Mouse (Mus musculus): Measurements from ENCODE around the gene Mcm2.

Gene Mcm2

DNA sequence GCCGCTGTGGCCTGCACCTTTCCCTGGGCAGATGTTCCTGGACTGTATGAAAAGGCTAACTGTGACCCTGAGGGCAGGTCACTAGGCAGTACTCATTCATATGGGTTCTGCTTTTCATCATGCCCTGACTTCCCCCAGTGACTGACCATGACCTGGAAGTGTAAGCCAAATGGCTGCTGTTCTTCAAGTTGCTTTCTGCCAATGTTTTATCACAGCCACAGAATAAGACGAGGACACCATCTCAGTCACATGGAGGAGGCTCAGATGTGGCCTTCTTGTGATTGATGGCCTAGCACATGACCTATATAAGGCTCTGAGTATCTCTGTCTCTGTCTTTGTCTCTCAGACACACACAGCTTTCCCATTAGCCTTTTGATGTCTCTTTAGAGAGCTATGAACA, 51.0 kb downstream of the Mcm2 start:
- DNase-seq (ENCODE audit: low spot score in 2 of 2) = no peak

DNA sequence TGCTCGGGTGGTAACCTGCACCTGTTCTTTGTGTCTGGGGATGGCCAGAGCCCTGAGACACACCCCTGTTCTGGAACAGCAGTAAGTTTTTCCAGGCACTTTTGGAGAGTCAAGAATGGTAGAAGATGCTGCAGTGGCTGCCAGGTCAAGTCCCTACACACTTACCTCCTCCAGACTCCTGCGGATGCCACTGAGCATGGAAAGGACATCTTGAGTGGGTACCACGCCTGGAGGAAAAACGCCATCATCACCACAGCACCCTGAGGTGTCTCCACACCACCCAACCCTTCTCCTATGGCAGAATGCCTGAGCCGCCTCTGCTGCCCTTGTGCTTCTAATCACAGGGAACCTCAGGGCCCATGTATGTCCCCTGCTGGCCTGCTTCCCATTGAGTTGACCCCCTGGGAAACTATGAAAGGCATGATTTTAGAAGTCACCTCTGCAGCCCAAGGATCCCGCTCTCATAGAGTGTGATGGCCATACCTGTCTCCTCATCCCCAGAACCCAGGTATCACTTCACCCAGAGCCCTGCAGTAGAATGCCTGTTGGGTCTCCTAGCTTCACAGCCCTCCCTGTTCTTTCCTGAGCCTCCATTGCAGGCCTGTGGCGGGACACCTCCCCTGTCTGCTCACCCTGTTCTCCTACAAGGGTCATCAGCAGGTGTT, 53.5 kb downstream of the Mcm2 start:
- DNase-seq (ENCODE audit: low spot score in 2 of 2) = no peak

DNA sequence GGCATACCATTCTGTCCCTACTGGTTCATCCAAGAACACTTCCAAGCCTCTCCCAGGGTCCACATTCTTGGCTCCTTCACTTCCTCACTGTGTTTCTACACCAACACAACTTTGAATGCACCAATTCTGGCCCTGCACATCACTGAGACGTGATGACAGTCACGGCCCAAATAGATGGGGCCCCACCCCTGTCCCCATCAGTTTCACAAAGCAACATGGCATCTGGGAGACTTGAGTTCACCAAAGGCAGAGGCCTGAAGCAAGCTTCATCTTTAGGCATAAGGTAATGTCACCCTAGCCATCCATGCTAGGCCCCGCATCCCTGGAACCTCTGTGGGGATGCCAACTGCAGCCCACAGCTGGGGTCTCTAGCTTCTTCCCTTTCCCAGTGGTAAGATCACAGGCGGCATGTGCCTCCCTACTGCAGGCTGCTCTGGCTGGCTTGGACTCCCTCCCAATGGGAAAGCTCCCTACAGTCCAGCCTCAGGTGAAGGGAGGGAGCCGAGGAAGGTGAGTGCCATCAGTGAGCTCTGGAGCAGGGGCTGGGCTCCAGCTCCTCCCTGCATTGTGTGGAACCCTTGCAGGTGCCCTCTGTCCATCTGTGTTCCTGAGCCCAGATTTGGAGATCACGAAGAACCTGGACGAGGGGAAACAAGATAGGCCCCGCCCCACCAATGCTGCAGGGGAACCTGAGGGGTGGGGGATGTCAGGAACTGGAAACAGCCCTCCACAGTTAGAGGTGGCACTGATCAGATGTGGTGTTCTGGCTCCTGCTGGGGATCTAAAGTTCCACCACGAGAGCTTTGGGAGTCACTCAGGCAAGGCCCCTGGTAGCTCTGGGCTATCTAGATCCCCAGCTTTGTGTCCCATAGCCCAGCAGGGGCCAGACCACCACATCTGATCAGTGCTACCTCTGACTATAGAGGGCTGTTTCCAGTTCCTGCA, 54.5 kb downstream of the Mcm2 start:
- DNase-seq (ENCODE audit: low spot score in 2 of 2) = no peak

DNA sequence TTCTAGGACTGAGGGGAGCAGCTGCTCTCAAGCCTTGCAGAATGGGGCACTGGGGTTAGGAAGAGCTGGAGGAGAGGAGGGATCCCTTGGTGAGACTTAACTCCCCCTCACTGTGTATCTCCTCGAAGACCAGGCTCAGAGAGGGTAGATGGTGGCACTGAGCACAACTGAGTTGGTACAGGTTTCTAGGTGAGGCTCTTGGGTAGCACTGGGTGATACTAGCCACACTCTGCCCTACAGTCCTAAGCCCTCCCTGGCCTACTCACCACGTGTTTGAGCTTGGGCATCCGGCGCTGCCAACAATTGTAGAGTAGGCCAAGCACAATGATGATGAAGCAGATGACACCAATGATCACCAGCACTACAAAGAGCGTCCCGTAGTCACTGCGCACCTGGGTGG, 55.3 kb downstream of the Mcm2 start:
- no peak for DNase-seq (ENCODE audit: low spot score in 2 of 2)

DNA sequence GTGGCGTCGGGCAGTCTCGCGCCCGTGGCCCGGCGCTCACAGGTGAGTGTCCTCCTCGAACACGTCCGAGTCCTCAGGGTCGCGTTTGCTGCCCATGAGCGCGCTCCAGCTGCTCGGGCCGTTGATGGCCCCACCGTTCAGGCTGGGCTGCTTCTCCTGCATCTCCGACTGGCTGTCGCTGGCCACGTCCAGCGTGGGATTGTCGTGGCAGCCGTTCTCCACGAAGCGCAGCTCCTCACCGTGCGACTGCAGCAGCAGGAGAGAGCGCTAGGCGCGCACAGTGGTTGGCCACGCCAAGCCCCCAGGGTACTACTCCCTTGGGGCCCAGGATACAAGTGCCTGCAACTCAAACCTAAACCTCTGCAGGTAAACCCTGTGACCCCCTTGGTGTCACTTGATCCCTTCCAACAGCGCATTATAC, 55.8 kb downstream of the Mcm2 start:
- peak in 1 of 2 experiments; percentile 51 for DNase-seq (ENCODE audit: low spot score in 2 of 2)

DNA sequence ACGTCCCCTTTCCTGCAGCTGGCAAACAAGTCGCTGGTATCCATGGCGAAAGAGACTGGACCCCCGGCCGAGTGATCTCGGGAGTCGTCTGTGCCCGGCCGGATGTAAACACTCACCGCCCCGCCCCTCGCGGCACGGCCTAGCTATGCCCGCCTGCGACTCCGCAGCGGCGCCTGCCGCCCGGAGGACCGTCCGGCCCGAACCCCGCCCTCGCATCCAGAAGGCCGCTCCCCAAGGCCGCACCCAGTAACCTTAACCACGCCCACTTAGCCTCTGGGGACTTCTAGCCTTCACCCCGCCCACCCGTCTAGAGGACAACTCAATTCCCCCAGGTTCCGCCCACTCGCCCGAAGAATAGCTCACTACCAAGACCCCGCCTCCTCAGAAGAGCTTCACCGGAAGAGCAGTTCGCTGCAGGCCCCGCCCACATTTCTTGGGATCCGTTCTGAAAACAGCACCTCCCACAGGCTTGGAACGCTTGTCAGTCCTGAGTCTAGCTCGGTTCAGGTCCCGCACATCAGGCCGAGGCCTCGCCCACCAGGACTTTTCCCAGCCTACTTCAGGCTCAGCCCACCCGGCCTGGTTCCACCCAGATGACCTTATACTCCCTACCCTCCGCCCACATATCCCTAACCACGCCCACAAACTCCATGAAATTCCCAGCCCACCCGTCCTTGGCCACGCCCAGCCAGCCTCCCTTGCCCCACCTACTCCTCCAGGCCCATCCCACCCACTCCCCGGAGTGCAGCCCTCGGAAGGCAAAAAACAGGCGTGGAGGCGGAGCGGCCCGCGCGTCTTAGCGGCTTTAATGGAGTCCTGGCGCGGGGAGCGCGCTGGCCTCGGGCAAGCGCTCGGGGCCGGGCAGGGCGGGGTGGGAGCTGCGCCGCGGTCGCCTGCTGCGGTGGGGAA, 56.5 kb downstream of the Mcm2 start, which contains the start of gene Abtb1:
TSS of gene Abtb1 (minus strand) at position 204 of the 909 bp plus-strand sequence.
- DNase-seq (ENCODE audit: low spot score in 2 of 2) = peak; percentile 93 to 98

DNA sequence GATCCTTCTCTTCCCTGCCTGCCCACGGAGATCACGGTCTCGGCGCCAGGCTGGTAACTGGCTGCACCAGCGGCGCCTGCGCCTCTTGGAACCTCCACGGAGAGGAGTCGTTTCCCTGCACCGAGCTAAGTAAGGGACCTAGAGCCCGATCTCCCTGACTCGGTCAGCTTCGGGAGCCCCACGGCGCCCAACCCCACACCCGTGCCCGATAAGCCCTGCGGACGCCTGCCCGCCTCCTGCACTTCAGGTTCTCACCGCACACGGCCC, 57.1 kb downstream of the Mcm2 start:
- no peak for DNase-seq (ENCODE audit: low spot score in 2 of 2)

DNA sequence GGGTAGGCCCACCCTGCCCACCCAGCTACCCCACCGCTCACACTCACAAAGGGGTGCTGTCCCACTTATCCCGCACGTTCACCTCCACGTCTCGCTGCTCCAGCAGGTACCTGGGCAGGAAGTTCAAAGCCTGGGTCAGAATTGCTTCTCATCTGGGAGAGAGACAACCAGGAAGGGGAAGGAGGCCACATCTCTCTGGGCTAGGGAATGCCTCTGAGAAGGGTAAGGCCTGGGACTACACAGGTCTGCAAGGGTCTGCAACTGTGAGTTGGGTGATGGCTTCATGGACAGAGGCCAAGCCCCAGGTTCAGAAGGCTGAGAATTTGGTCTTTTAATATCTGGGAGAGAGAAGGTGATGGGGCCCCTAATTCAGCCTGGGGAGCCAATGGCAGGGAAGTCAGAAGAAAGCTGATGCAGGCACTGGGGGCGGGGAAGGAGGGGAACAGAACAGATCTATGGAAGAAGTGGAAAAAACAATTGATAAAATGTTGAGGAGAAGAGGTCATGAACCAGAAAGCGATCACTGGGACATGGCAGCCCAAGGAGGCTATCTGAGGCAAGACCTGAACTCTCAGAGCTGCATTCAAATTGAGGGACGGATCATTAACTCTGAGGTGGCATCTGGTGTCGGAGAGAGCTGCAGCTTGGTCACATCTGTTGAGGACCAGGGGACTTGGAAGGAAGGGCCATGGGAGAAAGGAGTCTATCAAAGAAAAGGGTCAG, 57.6 kb downstream of the Mcm2 start:
- no peak for DNase-seq (ENCODE audit: low spot score in 2 of 2)

DNA sequence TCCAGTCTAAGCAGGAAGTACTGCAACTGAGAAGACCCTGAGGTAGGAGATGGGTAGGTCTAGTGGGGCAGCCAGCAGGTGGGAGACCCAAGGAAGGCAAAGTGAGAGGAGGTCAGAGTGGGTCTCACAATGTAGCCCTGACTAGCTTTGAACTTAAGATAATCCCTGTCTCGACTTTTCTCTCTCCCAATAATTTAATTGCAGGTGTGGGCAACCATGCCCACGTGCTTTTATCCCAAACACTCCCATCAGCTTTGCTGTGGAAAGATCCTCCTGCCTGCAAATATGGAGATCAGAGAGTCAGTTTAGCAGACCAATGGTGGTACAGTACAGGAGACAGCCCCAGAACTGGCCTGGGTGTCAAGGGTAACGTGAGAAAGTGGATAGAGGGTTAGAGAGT, 58.4 kb downstream of the Mcm2 start:
- no peak for DNase-seq (ENCODE audit: low spot score in 2 of 2)

DNA sequence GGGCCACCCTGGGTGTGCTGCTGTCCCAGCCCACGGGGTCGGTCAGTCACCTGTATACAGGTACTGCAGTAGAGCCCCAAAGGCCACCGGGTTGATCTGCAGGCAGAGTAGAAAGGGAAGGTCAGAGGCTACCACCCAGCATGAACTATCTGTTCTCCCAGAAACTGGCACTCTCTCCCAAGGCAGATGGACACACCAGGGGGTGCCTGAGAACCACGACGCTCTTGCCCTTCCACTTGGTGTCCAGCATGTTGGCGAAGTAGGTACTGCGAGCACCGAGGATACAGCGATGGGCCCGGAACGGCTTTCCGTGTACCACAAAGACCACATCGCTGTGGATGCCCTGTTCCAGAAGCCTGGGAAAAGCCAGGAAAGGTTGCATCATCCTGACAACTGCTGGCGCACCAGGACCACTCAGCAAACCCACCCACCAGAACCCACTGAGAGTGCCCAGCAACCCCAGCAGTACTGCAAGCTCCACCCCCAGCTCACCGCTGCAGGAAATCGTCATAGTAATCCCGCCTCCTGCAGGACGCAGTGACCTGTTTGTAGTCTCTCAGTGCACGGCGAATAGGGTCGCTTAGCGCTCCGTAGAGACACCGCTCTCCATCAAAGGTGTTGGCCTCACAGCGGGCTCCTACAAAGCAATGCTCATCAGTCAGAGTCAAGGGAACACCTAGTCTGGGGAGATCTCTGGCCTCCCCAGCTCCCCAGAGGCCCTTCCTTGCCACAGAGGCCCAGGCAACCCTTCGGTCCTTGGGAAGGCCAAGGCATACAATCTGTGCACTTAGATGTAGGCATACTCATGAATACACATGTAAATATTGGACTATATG, 59.2 kb downstream of the Mcm2 start:
- DNase-seq (ENCODE audit: low spot score in 2 of 2) = no peak

DNA sequence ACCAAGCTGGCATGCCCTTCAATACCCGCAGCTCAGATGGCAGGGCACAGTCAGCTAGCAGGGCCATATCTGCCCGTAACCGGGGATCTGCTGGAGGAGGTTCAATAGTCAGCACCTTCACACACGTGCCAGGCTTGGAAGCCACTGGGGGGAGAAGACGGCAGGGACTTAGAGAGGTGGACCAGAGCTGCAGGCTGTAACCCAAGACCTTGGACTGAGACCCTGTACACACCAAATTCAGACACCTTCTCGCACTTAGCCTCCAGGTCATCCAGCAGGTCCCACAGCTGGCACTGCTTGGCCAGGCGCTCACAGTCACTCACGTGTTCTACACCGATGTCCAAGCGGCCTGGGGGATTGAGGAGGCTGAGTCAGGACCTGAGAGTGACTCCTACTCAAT, 60.0 kb downstream of the Mcm2 start:
- no peak for DNase-seq (ENCODE audit: low spot score in 2 of 2)

DNA sequence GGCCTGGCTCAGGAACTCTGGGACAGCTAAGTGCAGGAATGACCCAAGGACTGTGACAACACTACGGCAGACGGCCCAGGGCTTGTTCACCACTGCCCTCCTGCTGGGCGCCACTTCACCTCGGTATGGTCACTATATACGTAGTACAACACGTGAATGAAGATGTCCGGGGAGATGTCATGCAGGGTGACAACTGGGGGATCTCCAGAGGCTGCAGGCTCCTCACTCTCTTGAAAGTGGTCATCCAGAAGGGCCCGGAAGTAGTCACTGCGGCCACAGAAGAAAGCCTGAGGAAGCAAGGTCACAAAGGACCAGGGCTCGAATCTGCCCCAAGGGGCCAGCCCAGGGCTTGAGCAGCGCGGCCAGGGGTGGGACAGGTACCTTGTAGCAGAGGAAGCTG, 60.6 kb downstream of the Mcm2 start:
- DNase-seq (ENCODE audit: low spot score in 2 of 2) = no peak

DNA sequence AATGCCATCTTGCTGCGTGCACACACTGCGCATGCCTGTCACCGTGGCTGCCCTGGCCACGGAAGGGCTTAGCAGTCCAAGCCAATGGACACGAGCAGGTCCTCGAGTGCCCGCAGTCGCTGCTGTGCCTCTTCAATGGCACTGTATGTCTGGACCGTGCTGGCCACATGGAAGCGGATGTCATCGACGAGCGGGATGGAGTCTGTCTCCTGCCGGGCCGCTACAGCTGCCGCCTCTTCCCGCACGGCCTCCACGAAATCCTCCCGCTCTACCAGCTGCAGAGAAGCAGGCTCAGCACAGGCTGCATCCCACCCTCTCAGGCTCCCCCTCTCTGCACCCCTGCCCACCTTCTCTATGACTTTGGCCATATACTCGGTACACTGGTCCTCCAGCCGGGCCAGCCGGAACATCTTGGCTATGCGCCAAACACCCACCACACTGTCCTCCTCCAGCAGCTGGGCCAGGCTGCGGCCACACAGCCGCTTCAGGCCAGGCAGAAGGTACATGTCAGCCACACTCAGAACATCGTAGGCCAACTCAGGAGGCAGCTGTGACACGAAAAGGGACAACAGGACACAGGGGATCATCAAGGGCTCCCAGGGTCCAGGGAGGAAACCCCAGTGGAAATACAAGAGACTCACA, 62.3 kb downstream of the Mcm2 start:
- no peak for DNase-seq (ENCODE audit: low spot score in 2 of 2)

DNA sequence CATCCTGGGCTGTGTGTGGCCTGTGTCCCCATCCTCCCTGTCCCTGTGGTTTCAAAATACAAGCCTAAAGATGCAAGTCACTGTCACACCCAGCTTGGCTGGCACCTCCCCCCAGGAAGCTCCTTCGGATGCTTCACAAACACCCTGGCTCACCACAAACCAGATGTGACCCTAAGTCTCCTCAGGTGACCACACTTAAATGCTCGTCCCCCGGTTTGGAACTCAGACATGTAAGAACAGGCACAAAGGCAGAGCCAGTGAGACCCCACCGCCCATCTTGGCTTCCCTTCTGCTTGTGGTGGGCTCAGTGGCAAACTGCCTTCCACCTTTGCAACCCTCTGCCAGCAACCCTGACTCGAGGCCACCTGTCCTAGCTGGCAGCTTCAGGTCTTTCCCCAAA, 63.5 kb downstream of the Mcm2 start:
- no peak for DNase-seq (ENCODE audit: low spot score in 2 of 2)

Data from frontal cortex, postnatal 25 days (tissue).